Mouse (Mus musculus): ENCODE measurements around the gene Tbc1d23. TPM values are rescaled to one million over a fixed set of nuclear protein-coding genes. Genes with fewer than 3 reads are reported as not detected.

The Tbc1d23 gene
- polyA plus RNA-seq, 1 experiment from 2014 or later: 41.1 TPM

- H3K27ac ChIP-seq: no peak overlapping the region
- WGBS (ENCODE audit: missing documents): 82% methylated on average over 1 of the region's 1 CpGs
- peaks cover 33% of the 10 kb centered on the region; the same call in 1 of the 2 replicates for H3K36me3 ChIP-seq (ENCODE audit: inconsistent target)
- H3K4me3 ChIP-seq (ENCODE audit: inconsistent target): no peak overlapping the region
- H3K79me2 ChIP-seq (ENCODE audit: inconsistent target): peaks cover 12% of the 10 kb centered on the region; the same call in 1 of the 2 replicates
Measured at GRCm38 (mm10) chr16:57163694-57164093, 67.6 kb downstream of the Tbc1d23 start.

- Histone ChIP-seq H3K36me3 (ENCODE audit: inconsistent target) (peaks cover 34% of the 10 kb centered on the region; the same call in 1 of the 2 replicates), H3K27ac (no peak overlapping the region), H3K79me2 (ENCODE audit: inconsistent target) (peaks cover 12% of the 10 kb centered on the region; the same call in 1 of the 2 replicates), H3K4me3 (ENCODE audit: inconsistent target) (no peak overlapping the region)
- WGBS (ENCODE audit: missing documents): 83% methylated on average over 5 of the region's 5 CpGs
Measured at GRCm38 (mm10) chr16:57162841-57163240, 68.5 kb downstream of the Tbc1d23 start.

GRCm38 (mm10) chr16:57159835-57160234 lies 71.5 kb downstream of the Tbc1d23 start:
- Histone ChIP-seq H3K36me3 (ENCODE audit: inconsistent target) (peaks cover 63% of the 10 kb centered on the region), H3K27ac (no peak overlapping the region), H3K79me2 (ENCODE audit: inconsistent target) (no peaks in the 10 kb centered on the region; the same call in 1 of the 2 replicates), H3K4me3 (ENCODE audit: inconsistent target) (no peak overlapping the region)
- 90% methylated on average over 7 of the region's 7 CpGs for WGBS (ENCODE audit: missing documents)

- WGBS (ENCODE audit: missing documents): 90% methylated on average over 4 of the region's 4 CpGs
- H3K79me2 ChIP-seq (ENCODE audit: inconsistent target): no peaks in the 10 kb centered on the region
- no peak overlapping the region for H3K4me3 ChIP-seq (ENCODE audit: inconsistent target)
- no peak overlapping the region for H3K27ac ChIP-seq
- peaks cover 80% of the 10 kb centered on the region for H3K36me3 ChIP-seq (ENCODE audit: inconsistent target)
Measured at GRCm38 (mm10) chr16:57157728-57158127, 73.6 kb downstream of the Tbc1d23 start.

GRCm38 (mm10) chr16:57157076-57157475 lies 74.2 kb downstream of the Tbc1d23 start:
- WGBS (ENCODE audit: missing documents): 83% methylated on average over 4 of the region's 4 CpGs
- H3K27ac ChIP-seq: no peak overlapping the region
- H3K79me2 ChIP-seq (ENCODE audit: inconsistent target): no peaks in the 10 kb centered on the region
- H3K4me3 ChIP-seq (ENCODE audit: inconsistent target): no peak overlapping the region
- H3K36me3 ChIP-seq (ENCODE audit: inconsistent target): peaks cover 87% of the 10 kb centered on the region

- Histone ChIP-seq H3K79me2 (ENCODE audit: inconsistent target) (no peaks in the 10 kb centered on the region), H3K36me3 (ENCODE audit: inconsistent target) (peaks cover 83% of the 10 kb centered on the region), H3K27ac (no peak overlapping the region), H3K4me3 (ENCODE audit: inconsistent target) (no peak overlapping the region)
Measured at GRCm38 (mm10) chr16:57155899-57156298, 75.4 kb downstream of the Tbc1d23 start.

- H3K4me3 ChIP-seq (ENCODE audit: inconsistent target): no peak overlapping the region
- H3K27ac ChIP-seq: no peak overlapping the region
- WGBS (ENCODE audit: missing documents): 100% methylated on average over 3 of the region's 4 CpGs
- peaks cover 74% of the 10 kb centered on the region for H3K36me3 ChIP-seq (ENCODE audit: inconsistent target)
- H3K79me2 ChIP-seq (ENCODE audit: inconsistent target): no peaks in the 10 kb centered on the region
Measured at GRCm38 (mm10) chr16:57151437-57151836, 79.9 kb downstream of the Tbc1d23 start.

GRCm38 (mm10) chr16:57144741-57145140 lies 86.6 kb downstream of the Tbc1d23 start:
- H3K36me3 ChIP-seq (ENCODE audit: inconsistent target): peaks cover 62% of the 10 kb centered on the region
- no peak overlapping the region for H3K27ac ChIP-seq
- 94% methylated on average over 5 of the region's 5 CpGs for WGBS (ENCODE audit: missing documents)
- no peak overlapping the region for H3K4me3 ChIP-seq (ENCODE audit: inconsistent target)
- no peaks in the 10 kb centered on the region for H3K79me2 ChIP-seq (ENCODE audit: inconsistent target)

- 95% methylated on average over 6 of the region's 6 CpGs for WGBS (ENCODE audit: missing documents)
- Histone ChIP-seq H3K27ac (no peak overlapping the region), H3K79me2 (ENCODE audit: inconsistent target) (peaks cover 70% of the 10 kb centered on the region), H3K36me3 (ENCODE audit: inconsistent target) (peaks cover 22% of the 10 kb centered on the region), H3K4me3 (ENCODE audit: inconsistent target) (no peak overlapping the region)
Measured at GRCm38 (mm10) chr16:57133611-57134010, 97.7 kb downstream of the Tbc1d23 start.

- WGBS (ENCODE audit: missing documents): 0% methylated on average over 1 of the region's 1 CpGs
- Histone ChIP-seq H3K79me2 (ENCODE audit: inconsistent target) (peaks cover 83% of the 10 kb centered on the region), H3K4me3 (ENCODE audit: inconsistent target) (no peak overlapping the region), H3K36me3 (ENCODE audit: inconsistent target) (peaks cover 17% of the 10 kb centered on the region), H3K27ac (no peak overlapping the region)
Measured at GRCm38 (mm10) chr16:57132326-57132725, 99.0 kb downstream of the Tbc1d23 start.

GRCm38 (mm10) chr16:57131544-57131943 lies 99.8 kb downstream of the Tbc1d23 start:
- Histone ChIP-seq H3K27ac (no peak overlapping the region), H3K4me3 (ENCODE audit: inconsistent target) (no peak overlapping the region), H3K79me2 (ENCODE audit: inconsistent target) (peaks cover 90% of the 10 kb centered on the region), H3K36me3 (ENCODE audit: inconsistent target) (peaks cover 10% of the 10 kb centered on the region)
- WGBS (ENCODE audit: missing documents): 91% methylated on average over 4 of the region's 4 CpGs

- H3K79me2 ChIP-seq (ENCODE audit: inconsistent target): peaks cover 97% of the 10 kb centered on the region
- 51% methylated on average over 3 of the region's 3 CpGs for WGBS (ENCODE audit: missing documents)
- peaks cover 5% of the 10 kb centered on the region; the same call in 1 of the 2 replicates for H3K36me3 ChIP-seq (ENCODE audit: inconsistent target)
- H3K4me3 ChIP-seq (ENCODE audit: inconsistent target): no peak overlapping the region
- 0 out of 2 replicates have a peak overlapping the region, but pooled peaks have one; percentile 13 for H3K27ac ChIP-seq
Measured at GRCm38 (mm10) chr16:57130752-57131400, 100.4 kb downstream of the Tbc1d23 start.

GRCm38 (mm10) chr16:57127825-57128224 lies 103.5 kb downstream of the Tbc1d23 start:
- Histone ChIP-seq H3K36me3 (ENCODE audit: inconsistent target) (no peaks in the 10 kb centered on the region), H3K27ac (no peak overlapping the region), H3K4me3 (ENCODE audit: inconsistent target) (no peak overlapping the region), H3K79me2 (ENCODE audit: inconsistent target) (peaks cover 100% of the 10 kb centered on the region)
- WGBS (ENCODE audit: missing documents): 88% methylated on average over 2 of the region's 2 CpGs

GRCm38 (mm10) chr16:57126268-57126667 lies 105.0 kb downstream of the Tbc1d23 start:
- H3K79me2 ChIP-seq (ENCODE audit: inconsistent target): peaks cover 94% of the 10 kb centered on the region
- H3K4me3 ChIP-seq (ENCODE audit: inconsistent target): no peak overlapping the region
- no peak overlapping the region for H3K27ac ChIP-seq
- H3K36me3 ChIP-seq (ENCODE audit: inconsistent target): no peaks in the 10 kb centered on the region
- WGBS (ENCODE audit: missing documents): 100% methylated on average over 2 of the region's 4 CpGs

GRCm38 (mm10) chr16:57122682-57123445 lies 108.4 kb downstream of the Tbc1d23 start:
- peaks cover 60% of the 10 kb centered on the region for H3K79me2 ChIP-seq (ENCODE audit: inconsistent target)
- peak overlapping the region; percentile 50 for H3K27ac ChIP-seq
- H3K36me3 ChIP-seq (ENCODE audit: inconsistent target): no peaks in the 10 kb centered on the region
- peak overlapping the region; percentile 83 for H3K4me3 ChIP-seq (ENCODE audit: inconsistent target)
- 19% methylated on average over 6 of the region's 6 CpGs for WGBS (ENCODE audit: missing documents)

All from macrophage (primary cell).